Mouse (Mus musculus) cerebellum, adult 18-20 months (tissue): ENCODE data around the gene Mtfp1.
"Not testable (repeated sequence)": the region's sequence is repeated elsewhere in the genome, so short reads cannot be mapped to it uniquely, and the experiment has no call there.

Source experiments
- DNase-seq, 2 experiments: peaks; one replicate each; pipeline ENCODE4 v3.0.0; 2021

The Mtfp1 gene

GRCm38 (mm10) chr11:4095171-4096053, at the start of gene Mtfp1:
TSS of gene Mtfp1 (minus strand) at chr11:4095445.
- peak; percentile 65 to 68 for DNase-seq

GRCm38 (mm10) chr11:4143281-4144062, 48.2 kb upstream of the Mtfp1 start:
- DNase-seq = no peak

GRCm38 (mm10) chr11:4142352-4142751, 47.1 kb upstream of the Mtfp1 start:
- DNase-seq = no peak

GRCm38 (mm10) chr11:4141505-4141904, 46.3 kb upstream of the Mtfp1 start:
- DNase-seq = no peak

- no peak for DNase-seq
Measured at GRCm38 (mm10) chr11:4138964-4139363, 43.7 kb upstream of the Mtfp1 start.

GRCm38 (mm10) chr11:4134986-4135935, 40.0 kb upstream of the Mtfp1 start, which contains the start of gene Rnf215:
TSS of gene Rnf215 (plus strand) at chr11:4135202.
- DNase-seq = peak; percentile 90 to 98

- DNase-seq = no peak
Measured at GRCm38 (mm10) chr11:4134400-4134799, 39.2 kb upstream of the Mtfp1 start.

GRCm38 (mm10) chr11:4133450-4133849, 38.2 kb upstream of the Mtfp1 start:
- peak in 1 of 2 experiments; percentile 31 for DNase-seq

GRCm38 (mm10) chr11:4128461-4128860, 33.2 kb upstream of the Mtfp1 start:
- DNase-seq = not testable (repeated sequence)

GRCm38 (mm10) chr11:4127059-4127458, 31.8 kb upstream of the Mtfp1 start:
- no peak for DNase-seq

GRCm38 (mm10) chr11:4123922-4124321, 28.7 kb upstream of the Mtfp1 start:
- no peak for DNase-seq

- DNase-seq = no peak
Measured at GRCm38 (mm10) chr11:4122742-4123579, 27.7 kb upstream of the Mtfp1 start, which contains the start of gene Sec14l2. TSS of gene Sec14l2 (minus strand) at chr11:4123415.

GRCm38 (mm10) chr11:4122226-4122625, 27.0 kb upstream of the Mtfp1 start:
- DNase-seq = no peak

- DNase-seq = no peak
Measured at GRCm38 (mm10) chr11:4121691-4122090, 26.4 kb upstream of the Mtfp1 start.

- DNase-seq = no peak
Measured at GRCm38 (mm10) chr11:4119635-4120034, 24.4 kb upstream of the Mtfp1 start.

- peak; percentile 77 to 85 for DNase-seq
Measured at GRCm38 (mm10) chr11:4118081-4118921, 23.1 kb upstream of the Mtfp1 start.

- no peak for DNase-seq
Measured at GRCm38 (mm10) chr11:4117372-4118071, 22.3 kb upstream of the Mtfp1 start.

GRCm38 (mm10) chr11:4116458-4117141, 21.4 kb upstream of the Mtfp1 start:
- DNase-seq = peak in 1 of 2 experiments; percentile 26

GRCm38 (mm10) chr11:4115407-4115806, 20.2 kb upstream of the Mtfp1 start:
- DNase-seq = no peak
